Mouse (Mus musculus) layer of hippocampus, adult 9-10 months (tissue): ENCODE data around the gene Ccpg1.

Experiments
- DNase-seq: peaks from one replicate; pipeline ENCODE4 v3.0.0; 2022; ENCODE audit warnings: low spot score

Ccpg1 gene

DNA sequence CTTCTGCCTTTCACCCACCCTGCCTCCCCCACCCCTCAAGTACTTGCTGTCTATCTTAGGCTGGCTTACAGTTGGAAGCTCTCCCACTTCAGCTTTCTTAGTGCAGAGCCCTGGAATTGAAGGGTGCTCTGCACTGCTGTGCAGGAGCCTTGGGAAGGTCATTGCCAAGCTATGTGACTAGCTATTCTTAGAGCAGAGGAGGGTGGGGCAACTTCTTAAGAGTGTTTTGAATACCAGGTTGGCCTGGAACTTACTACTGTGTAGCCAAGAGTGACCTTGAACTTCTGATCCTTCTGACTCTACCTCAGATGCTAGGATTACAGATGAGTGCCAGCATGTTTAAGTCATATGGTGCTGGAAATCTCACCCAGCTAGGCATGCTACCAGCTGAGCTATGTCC lies 10.9 kb downstream of the Ccpg1 start:
- no peak for DNase-seq

GRCm38 (mm10) chr9:72996806-72997205 lies 11.6 kb downstream of the Ccpg1 start:
- no peak for DNase-seq

DNA sequence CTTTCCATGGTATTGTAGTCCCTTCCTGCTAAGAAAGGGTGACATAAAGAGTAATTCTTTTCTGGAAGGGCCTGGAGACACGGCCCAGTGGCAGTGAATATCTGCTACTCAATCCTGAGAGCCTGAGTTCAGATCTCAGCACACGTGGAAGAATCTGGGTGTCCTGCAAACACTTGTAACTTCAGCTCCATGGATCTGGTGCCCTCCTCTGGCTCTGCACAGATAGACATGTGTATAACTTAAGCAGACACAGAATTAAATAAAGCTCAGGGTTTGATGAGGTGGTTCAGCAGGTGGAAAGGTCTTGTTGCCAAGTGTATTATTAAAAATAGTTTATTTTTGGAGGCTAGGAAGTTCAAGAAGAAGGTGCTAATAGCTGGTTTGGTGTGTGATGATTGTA lies 15.3 kb downstream of the Ccpg1 start:
- DNase-seq = no peak

GRCm38 (mm10) chr9:73001314-73002011 lies 16.2 kb downstream of the Ccpg1 start:
- DNase-seq = no peak

DNA sequence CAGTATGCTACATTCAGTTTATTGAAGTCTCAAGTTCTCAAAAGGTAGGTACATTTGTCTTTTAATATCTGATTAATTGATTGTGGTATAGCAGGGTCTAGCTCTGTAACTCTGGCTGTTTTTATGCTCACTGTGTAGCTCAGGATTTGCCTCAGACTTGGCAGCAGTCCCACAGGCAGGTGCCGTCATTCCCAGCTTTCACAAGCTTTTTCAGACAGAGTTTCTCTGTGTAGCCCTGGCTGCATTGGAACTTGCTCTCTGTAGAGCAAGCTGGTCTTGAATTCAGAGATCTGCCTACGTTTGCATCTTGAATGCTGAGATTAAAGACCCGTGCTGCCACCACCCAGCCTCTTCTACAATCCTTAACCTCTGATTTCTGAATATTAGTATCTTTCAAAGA lies 16.9 kb downstream of the Ccpg1 start:
- DNase-seq = no peak

DNA sequence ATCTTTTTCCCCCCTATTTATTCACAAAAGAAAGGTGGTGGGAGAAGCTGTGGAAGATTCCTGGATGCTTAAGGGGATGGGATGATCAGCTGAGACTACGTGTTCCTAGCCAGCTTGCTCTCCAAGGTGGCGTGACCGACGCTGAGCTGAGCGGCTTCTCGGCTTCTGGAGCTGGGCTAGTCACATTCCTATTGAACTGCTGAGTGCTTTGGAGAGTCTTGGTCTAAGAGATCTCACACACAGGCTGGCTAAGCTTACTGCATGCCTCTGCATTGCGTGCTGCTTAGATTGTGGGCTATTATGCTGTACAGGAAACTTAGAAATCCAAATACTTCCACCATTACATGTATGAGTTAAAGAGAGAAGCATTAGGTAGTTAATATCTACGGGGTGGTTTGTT lies 18.8 kb downstream of the Ccpg1 start:
- no peak for DNase-seq

GRCm38 (mm10) chr9:73005106-73005505 lies 19.9 kb downstream of the Ccpg1 start:
- DNase-seq = no peak

- DNase-seq = no peak
Measured at GRCm38 (mm10) chr9:73006175-73006574, 20.9 kb downstream of the Ccpg1 start.

GRCm38 (mm10) chr9:73008384-73008783 lies 23.2 kb downstream of the Ccpg1 start:
- no peak for DNase-seq

DNA sequence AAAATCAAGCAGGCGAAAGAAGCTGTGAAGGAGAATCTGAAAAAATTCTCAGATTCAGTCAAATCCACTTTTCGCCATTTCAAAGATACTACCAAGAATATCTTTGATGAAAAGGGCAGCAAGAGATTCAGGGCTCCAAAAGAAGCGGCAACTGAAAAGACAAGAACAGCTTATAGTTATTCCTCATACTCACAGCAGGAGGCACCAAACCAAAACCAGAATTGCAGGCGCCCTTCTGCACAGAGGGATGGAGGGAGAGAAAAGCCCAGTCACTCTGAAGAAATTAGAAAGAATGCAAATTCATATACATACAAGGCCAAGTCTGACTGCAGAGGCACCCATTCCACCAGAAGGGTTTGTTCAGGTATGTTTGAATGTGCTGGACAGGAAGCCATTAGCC lies 27.4 kb downstream of the Ccpg1 start:
- no peak for DNase-seq

- no peak for DNase-seq
Measured at GRCm38 (mm10) chr9:73014724-73015123, 29.5 kb downstream of the Ccpg1 start.

DNA sequence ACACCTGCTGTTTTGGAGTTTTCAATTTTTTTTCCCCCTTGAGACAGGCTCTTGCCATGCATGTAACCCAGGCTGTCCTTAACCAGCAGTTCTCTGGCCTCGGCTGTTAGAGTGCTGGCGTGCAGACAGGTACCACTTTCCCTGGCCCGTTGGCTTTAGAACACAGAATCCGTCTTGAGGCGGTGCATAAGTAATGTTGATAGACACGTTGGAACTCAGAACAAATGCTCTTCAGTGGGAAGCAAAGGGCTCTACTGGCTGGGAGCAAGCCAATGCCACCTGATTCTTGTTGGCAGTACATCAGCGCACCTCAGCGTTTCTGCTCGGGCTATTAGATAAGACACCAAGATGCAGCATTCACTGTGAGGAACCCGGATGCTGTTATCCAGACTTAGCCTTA lies 34.6 kb downstream of the Ccpg1 start:
- DNase-seq = no peak

GRCm38 (mm10) chr9:73020566-73021097 lies 35.4 kb downstream of the Ccpg1 start:
- DNase-seq = no peak

DNA sequence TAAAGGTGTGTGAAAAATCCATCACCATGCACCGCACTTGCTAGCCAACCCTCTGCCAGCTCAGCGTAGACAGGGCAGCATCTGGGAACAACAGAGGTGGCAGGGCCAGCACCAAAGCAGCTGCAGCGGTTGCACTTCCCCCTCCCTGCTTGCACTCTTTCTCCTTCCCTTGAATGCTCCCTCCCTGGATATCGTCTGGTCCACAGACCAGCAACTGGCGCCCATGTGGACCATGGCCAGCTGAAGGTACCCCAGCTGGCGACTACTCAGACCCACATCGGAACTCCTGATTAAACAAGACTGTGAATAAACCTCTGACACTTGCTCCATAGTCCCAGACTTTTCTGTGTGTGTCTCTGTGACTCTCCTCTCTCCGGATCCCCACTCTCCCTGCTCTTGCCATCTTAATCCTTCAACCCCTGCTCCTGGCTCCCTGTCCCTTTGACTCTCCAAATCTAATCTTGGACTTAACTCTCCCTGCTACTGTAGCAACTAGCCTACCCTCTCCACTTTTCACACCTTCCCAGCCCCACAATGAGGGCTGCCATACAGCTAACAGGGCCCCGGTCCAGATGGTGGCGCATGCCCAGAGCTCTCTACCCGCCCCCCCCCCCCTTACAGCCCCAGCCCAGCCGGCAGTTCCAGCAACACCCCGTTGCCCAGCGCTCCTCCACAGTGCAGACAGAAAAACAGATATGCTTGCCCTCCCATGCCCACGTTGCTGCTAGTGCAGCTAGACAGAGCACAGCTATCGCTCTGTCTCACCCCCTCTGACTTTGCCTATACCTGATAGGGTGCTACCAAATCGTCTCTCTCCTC lies 40.8 kb downstream of the Ccpg1 start:
- DNase-seq = no peak

GRCm38 (mm10) chr9:73030443-73030842 lies 45.2 kb downstream of the Ccpg1 start:
- no peak for DNase-seq

- DNase-seq = no peak
Measured at GRCm38 (mm10) chr9:73031421-73031820, 46.2 kb downstream of the Ccpg1 start.

DNA sequence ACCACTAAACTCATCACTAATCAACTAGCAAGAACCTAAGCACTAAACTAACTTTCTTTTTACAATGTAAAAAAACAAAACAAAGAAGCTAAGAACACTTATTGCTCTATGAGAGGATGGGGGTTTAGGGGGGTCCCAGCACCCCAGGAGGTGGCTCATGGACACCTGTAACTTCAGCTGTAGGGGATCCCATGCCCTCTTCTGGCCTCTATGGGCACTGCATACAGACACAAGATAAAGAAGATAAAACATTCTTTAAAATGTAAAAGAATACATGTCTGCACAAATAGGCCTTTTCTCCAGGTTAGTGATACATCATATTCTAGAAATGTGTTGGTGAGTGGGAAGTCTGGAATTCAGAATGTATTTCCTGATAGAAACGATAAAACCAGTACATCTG lies 48.2 kb downstream of the Ccpg1 start:
- DNase-seq = no peak

DNA sequence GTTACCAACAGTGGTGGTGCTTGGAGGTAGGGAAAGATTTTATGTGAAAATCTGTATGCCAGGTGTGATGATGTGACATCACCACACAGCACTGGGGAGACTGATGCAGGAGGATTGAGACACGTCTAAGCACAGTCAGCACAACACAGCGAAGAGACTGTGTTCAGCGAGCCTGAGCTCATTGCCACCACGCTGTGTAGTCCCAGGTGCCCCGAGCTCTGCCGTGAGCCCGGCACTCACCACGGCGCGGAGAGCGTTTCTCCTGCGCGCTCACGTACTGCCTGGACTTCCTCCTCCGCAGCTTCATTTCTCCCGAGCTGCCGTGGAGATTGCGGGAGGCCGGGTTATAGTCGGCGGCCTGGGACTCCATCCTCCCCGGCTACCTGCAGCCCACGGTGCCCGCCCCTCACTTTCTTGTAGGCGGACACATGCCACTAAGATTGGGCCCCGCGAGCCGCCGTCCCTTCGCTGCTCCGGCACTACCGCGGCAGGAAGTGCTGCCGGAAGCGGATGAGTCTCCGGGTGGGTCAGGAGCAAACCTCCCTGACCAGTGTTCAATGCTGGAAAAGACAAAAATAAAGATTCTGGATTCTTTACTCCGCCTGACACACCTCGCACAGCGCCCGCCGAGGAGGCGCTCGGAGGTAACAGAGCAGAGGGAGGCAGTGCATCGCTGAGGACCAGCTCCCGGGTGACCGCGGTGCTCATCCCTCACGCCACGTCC lies 54.2 kb downstream of the Ccpg1 start:
- peak; percentile 75 for DNase-seq

GRCm38 (mm10) chr9:73040080-73040479 lies 54.9 kb downstream of the Ccpg1 start, which contains the start of gene Pigb:
Gene Pigb, minus strand, starts transcription at chr9:73040378.
- DNase-seq = no peak

DNA sequence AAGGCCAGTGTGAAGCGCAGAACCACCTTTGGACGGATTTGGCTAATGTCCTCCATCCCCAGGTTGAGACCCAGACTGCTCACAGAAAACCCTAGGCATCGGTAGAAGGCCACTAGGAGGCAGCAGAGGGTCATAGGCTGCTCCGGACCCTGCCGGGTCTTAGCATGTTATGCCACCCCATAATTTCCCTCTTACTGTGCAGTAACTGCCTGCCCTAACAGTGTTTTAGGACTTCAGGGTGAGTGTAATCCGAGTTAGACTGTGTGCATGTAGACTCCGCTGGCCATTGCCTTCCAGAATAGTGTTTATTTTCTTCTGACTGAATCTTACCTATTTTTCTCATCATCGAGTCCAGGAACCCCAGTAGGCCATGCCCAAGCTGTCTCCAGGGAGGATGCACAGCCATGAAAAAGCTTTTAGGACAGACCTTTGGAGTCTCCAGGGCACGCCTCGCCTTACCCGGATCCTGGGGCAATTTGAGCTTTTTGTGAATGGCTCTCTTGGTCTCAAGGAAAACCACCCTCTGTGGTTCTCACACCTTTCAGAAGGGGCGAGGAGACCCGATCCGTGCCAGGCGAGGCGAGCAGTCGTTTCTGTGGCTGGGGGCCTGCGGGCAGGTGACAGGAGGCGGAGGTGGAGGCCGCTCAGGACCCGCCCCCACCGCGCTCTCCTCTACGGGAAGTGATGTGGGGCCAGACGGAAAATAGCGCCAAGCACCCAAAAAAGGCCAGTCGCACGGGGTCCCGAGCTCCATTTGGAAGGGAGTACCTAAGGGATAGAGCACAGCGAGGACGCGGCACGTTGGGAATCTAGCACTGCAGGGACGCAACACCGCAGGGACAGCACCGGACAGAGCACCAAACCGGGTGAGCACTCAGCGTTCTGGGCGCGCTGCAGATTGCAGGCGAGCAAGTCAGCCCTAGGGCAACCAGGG lies 59.2 kb downstream of the Ccpg1 start, which contains the start of gene Rab27a:
Gene Rab27a, plus strand, starts transcription at position 709 of the 934 bp plus-strand sequence.
- DNase-seq = peak; percentile 67

DNA sequence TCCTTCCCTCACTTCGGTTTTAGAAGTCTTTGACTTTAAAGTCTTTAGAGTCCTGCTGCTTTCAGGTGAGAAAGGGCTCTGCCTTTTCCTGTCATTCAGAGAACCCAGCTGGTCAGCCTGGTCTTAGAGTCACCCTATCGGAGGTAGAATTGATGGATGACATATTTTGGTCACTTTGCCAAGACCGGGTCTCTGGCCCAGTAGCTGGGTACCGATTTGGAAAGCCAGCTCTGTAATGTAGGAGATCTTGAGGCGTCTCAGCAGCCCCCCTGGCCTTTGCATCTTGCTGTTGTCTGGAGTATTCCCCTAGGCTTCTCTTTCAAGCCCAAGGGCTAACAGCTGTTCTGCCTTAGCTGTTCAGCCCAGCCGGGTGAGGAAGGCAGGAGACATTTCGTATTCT lies 60.0 kb downstream of the Ccpg1 start:
- no peak for DNase-seq
